In genomic region chr14:54786489-54786888, GRCm38 (mm10) we compare ENCODE assay signal across 10 mouse cellular contexts. TPM values are rescaled to one million over a fixed set of nuclear protein-coding genes. Genes with fewer than 3 reads are reported as not detected.
DNase-seq lines count a peak whose midpoint lies in the region; ATAC-seq lines count a peak whose summit lies in the region.
"Had no signal": no experiment of that assay in that cellular context is flagged by ENCODE, and none has a peak within 500 bp of the region (broad histone marks: within the 10 kb centered on the region; RNA-seq: fewer than 3 reads in every experiment).

No protein-coding gene starts in this region.

- 41% methylated on average over 10 of the region's 10 CpGs for WGBS in embryonic facial prominence, embryonic 14.5 days

- no peaks in the 10 kb centered on the region for H3K36me3 ChIP-seq in embryonic facial prominence, embryonic 14.5 days (ENCODE audit: control insufficient read depth, insufficient read depth, low read length)
- H3K36me3 ChIP-seq: midbrain, embryonic 13.5 days had no signal

- H3K4me3 ChIP-seq in embryonic facial prominence, embryonic 14.5 days (ENCODE audit: low read depth, low read length), result no peak overlapping the region
- H3K4me3 ChIP-seq: midbrain, embryonic 13.5 days had no signal

- DNase-seq in heart, adult 8-10 months (ENCODE audit: low spot score), result peak; percentile 9
- DNase-seq in heart, adult 11 months, result no peak
- DNase-seq in Muller cell, postnatal 12 days (ENCODE audit: inconsistent ontology term), result peak; percentile 80
- peak; percentile 58 for DNase-seq in embryonic facial prominence, embryonic 14.5 days (ENCODE audit: low spot score)
- peak; percentile 73 to 75 for DNase-seq in kidney, postnatal 25 days
- DNase-seq in frontal cortex, adult 2 months (ENCODE audit: extremely low spot score in 1 of 2, low spot score in 1 of 2), result no peak

- no peak overlapping the region for H3K9ac ChIP-seq in embryonic facial prominence, embryonic 14.5 days (ENCODE audit: low read depth, low read length)
- H3K9ac ChIP-seq: midbrain, embryonic 13.5 days had no signal

- H3K9me3 ChIP-seq in embryonic facial prominence, embryonic 14.5 days (ENCODE audit: control insufficient read depth, low read length), result no peaks in the 10 kb centered on the region
- H3K9me3 ChIP-seq: midbrain, embryonic 13.5 days had no signal

- peaks cover 6% of the 10 kb centered on the region; the same call in 1 of the 2 replicates for H3K4me1 ChIP-seq in embryonic facial prominence, embryonic 14.5 days (ENCODE audit: control insufficient read depth, insufficient read depth, low read length)

- no peak overlapping the region for H3K27ac ChIP-seq in embryonic facial prominence, embryonic 14.5 days (replicated peaks; ENCODE audit: low read depth, low read length)
- H3K27ac ChIP-seq: midbrain, embryonic 13.5 days had no signal

- H3K4me2 ChIP-seq in embryonic facial prominence, embryonic 14.5 days (ENCODE audit: low read depth, low read length), result 0 out of 2 replicates have a peak overlapping the region, but pooled peaks have one; percentile 6
- H3K4me2 ChIP-seq: midbrain, embryonic 13.5 days had no signal

- peaks cover 13% of the 10 kb centered on the region; the same call in 1 of the 2 replicates for H3K27me3 ChIP-seq in embryonic facial prominence, embryonic 14.5 days (replicated peaks; ENCODE audit: control insufficient read depth, insufficient read depth, low read length)

- no peak for ATAC-seq in embryonic facial prominence, embryonic 14.5 days (ENCODE audit: low read depth)
- no peak for ATAC-seq in activated CD4-positive, CD25-positive, alpha-beta regulatory T cell, adult 4 months
- ATAC-seq in inflammation-experienced regulatory T-cells, adult 6 months, result no peak
- ATAC-seq: midbrain, embryonic 13.5 days had no signal

RNA-seq across cellular contexts. Expression of gene Slc7a8, which starts 4.7 kb away (rescaled TPM):
- 1 to 10 TPM; 1.5 to 2.3 (median 2.0) TPM for total RNA-seq in heart, adult 8-10 months (2022)
- 6.9 and 7.4 TPM in 2 replicates for polyA plus RNA-seq in embryonic facial prominence, embryonic 14.5 days (2014; fragmentation: Nextera tagmentation; extraction: Ambion mirVana)
- not detected for polyA plus RNA-seq in activated CD4-positive, CD25-positive, alpha-beta regulatory T cell, adult 4 months (2017; shearing (Covaris generic))
- 41.2 and 43.0 TPM in 2 replicates for polyA plus RNA-seq in frontal cortex, adult 2 months (2012; rRNA removed)
- under 1 TPM in 2 of 3 experiments, not detected in 1; 0.20 to 0.29 TPM for polyA plus RNA-seq in inflammation-experienced regulatory T-cells, adult 6 months (2017; shearing (Covaris generic))

RNA-seq across cellular contexts. Expression of gene Rnf212b, which starts 27.5 kb away (rescaled TPM):
- total RNA-seq in heart, adult 8-10 months (2022), result under 1 TPM in 3 of 4 experiments, not detected in 1; 0.25 to 0.49 (median 0.38) TPM
- not detected in 2 replicates for polyA plus RNA-seq in embryonic facial prominence, embryonic 14.5 days (2014; fragmentation: Nextera tagmentation; extraction: Ambion mirVana)
- not detected for polyA plus RNA-seq in activated CD4-positive, CD25-positive, alpha-beta regulatory T cell, adult 4 months (2017; shearing (Covaris generic))
- polyA plus RNA-seq in frontal cortex, adult 2 months (2012; rRNA removed), result 0.13 TPM in 1 of 2 replicates, not detected in the other
- not detected for polyA plus RNA-seq in inflammation-experienced regulatory T-cells, adult 6 months (2017; shearing (Covaris generic))
- polyA plus RNA-seq: forebrain, embryonic 11.5 days; midbrain, embryonic 13.5 days had no signal

Comparison
In these comparisons a context has a peak if more than half of its experiments do, and no peak if none do; other contexts are left out.
1. DNase-seq: peak in heart, adult 8-10 months (single experiment), Muller cell, postnatal 12 days (single experiment), embryonic facial prominence, embryonic 14.5 days (single experiment) and kidney, postnatal 25 days (2 of 2); none in heart, adult 11 months (single experiment) and frontal cortex, adult 2 months (0 of 2).